Mouse (Mus musculus): Measurements from ENCODE around the gene Flywch1.
"Not testable (repeated sequence)": the region's sequence is repeated elsewhere in the genome, so short reads cannot be mapped to it uniquely, and the experiment has no call there.

Flywch1 gene

GRCm38 (mm10) chr17:23777141-23777540 lies 5.7 kb upstream of the Flywch1 start:
- DNase-seq = no peak

GRCm38 (mm10) chr17:23776216-23776615 lies 4.8 kb upstream of the Flywch1 start:
- no peak for DNase-seq

- DNase-seq = peak; percentile 73 to 90
Measured at GRCm38 (mm10) chr17:23774090-23774489, 2.7 kb upstream of the Flywch1 start.

- DNase-seq = no peak
Measured at GRCm38 (mm10) chr17:23773676-23774075, 2.3 kb upstream of the Flywch1 start.

- not testable (repeated sequence) for DNase-seq
Measured at GRCm38 (mm10) chr17:23772219-23772556, 786 bp upstream of the Flywch1 start.

- DNase-seq = no peak
Measured at GRCm38 (mm10) chr17:23770896-23771283, 512 bp downstream of the Flywch1 start.

- DNase-seq = no peak
Measured at GRCm38 (mm10) chr17:23770493-23770892, 909 bp downstream of the Flywch1 start.

GRCm38 (mm10) chr17:23762976-23763375 lies 8.4 kb downstream of the Flywch1 start:
- no peak for DNase-seq

GRCm38 (mm10) chr17:23761155-23761554 lies 10.2 kb downstream of the Flywch1 start:
- no peak for DNase-seq

GRCm38 (mm10) chr17:23760231-23760630 lies 11.2 kb downstream of the Flywch1 start:
- DNase-seq = no peak

- peak in 1 of 2 experiments; percentile 29 for DNase-seq
Measured at GRCm38 (mm10) chr17:23758801-23759200, 12.6 kb downstream of the Flywch1 start.

GRCm38 (mm10) chr17:23757581-23757980 lies 13.8 kb downstream of the Flywch1 start:
- no peak for DNase-seq

GRCm38 (mm10) chr17:23755689-23756088 lies 15.7 kb downstream of the Flywch1 start:
- DNase-seq = peak in 1 of 2 experiments; percentile 26

GRCm38 (mm10) chr17:23749400-23750191 lies 21.8 kb downstream of the Flywch1 start:
- no peak for DNase-seq

- DNase-seq = peak; percentile 85 to 86
Measured at GRCm38 (mm10) chr17:23748631-23749391, 22.6 kb downstream of the Flywch1 start.

- no peak for DNase-seq
Measured at GRCm38 (mm10) chr17:23748026-23748425, 23.4 kb downstream of the Flywch1 start.

GRCm38 (mm10) chr17:23747471-23747870 lies 23.9 kb downstream of the Flywch1 start:
- no peak for DNase-seq

GRCm38 (mm10) chr17:23746767-23747166 lies 24.6 kb downstream of the Flywch1 start:
- no peak for DNase-seq

- no peak for DNase-seq
Measured at GRCm38 (mm10) chr17:23746311-23746710, 25.1 kb downstream of the Flywch1 start.

GRCm38 (mm10) chr17:23745301-23746251 lies 25.8 kb downstream of the Flywch1 start, which contains the start of gene Kremen2:
Gene Kremen2 (minus strand): TSS chr17:23745833.
- no peak for DNase-seq

- no peak for DNase-seq
Measured at GRCm38 (mm10) chr17:23744651-23745050, 26.8 kb downstream of the Flywch1 start.

GRCm38 (mm10) chr17:23744076-23744475 lies 27.3 kb downstream of the Flywch1 start:
- no peak for DNase-seq

GRCm38 (mm10) chr17:23742941-23743340 lies 28.5 kb downstream of the Flywch1 start:
- no peak for DNase-seq

Data from kidney, adult 8-10 months (tissue).